Mouse (Mus musculus) lung, postnatal 0 days (tissue): ENCODE results near the gene Tmem82.

Experiments used
- CTCF ChIP-seq: IDR thresholded peaks from 2 replicates; pipeline ENCODE4 v1.5.1; 2016; ENCODE audit warnings: antibody characterized with exemption, mild to moderate bottlenecking
- EP300 ChIP-seq: IDR thresholded peaks from 2 replicates; pipeline ENCODE4 v1.6.1; 2016; ENCODE audit warnings: antibody characterized with exemption, mild to moderate bottlenecking, control low read depth

- no peak for TF ChIP-seq CTCF
- TF ChIP-seq EP300: no peak
Measured at GRCm38 (mm10) chr4:141636693-141637092, 18.3 kb upstream of the Tmem82 start.
